Mouse (Mus musculus) embryo, embryonic 11.5 days (tissue): ENCODE measurements around the gene Tecpr1.
A peak's percentile ranks its signal among the peaks of the same experiment; 100 is the strongest.

Source experiments
- DNase-seq: peaks from one replicate; pipeline ENCODE4 v3.0.0-alpha.2; 2012; ENCODE audit warnings: low read depth, low spot score

Gene Tecpr1

GRCm38 (mm10) chr5:144223503-144223862 is at the start of gene Tecpr1:
Tecpr1 (minus strand) TSS chr5:144223615.
- peak; percentile 89 for DNase-seq

DNA sequence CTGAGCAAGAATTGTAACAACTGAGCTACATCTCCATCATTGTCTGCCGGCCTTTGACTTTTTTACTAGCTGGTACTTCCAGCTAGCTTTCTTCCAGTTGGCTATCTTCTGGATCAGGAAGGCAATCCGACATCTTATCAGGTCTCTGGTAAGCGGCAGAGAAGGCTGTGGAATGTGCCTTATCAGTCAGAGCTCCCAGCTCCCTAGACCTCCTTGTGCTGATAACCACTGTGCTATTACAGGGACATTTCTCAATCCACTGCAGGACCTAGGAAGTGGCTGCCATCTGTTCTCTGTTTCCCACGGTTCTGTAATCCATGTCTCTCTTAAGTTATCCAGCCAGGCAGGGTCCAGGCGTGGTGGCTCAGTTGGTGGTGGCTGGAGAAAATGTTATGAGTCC is 48.4 kb upstream of the Tecpr1 start:
- DNase-seq = no peak

DNA sequence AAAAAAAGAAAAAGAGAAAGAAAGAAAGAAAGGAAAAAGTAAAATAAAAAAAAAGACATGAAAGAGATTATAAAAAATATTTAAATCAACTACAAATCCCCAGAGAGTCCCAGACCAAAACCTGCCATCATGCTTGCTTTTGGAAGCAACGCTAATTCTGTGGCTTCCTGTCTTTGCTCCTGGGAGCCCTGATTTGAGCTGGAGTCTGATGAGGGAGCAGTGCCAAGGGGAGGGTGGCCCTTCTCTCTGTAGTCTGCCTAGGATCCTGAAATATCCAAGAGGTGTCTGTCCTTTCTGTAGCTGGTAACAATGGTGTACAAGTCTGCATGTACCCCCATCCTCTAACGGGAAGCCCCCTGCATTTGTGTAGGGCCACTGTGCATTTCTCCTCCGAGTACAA is 47.7 kb upstream of the Tecpr1 start:
- no peak for DNase-seq

DNA sequence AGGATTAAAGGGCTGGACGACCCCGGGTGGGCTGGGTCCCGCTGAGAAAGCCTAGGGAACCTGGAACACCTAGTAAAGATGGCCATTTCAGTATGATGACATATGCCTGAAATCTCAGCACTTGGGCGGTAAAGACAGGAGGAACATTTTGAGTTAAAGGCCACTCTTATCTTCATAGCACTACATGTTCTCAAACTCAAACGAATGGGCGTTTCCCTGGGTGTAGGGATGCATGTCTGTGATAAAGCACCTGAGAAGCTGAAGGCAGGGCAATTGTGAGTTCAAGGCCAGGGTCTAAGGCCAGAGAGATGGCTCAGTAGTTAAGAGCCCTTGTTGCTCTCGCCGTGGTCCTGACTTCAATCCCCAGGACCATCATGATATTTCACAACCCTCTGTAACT is 47.0 kb upstream of the Tecpr1 start:
- DNase-seq = no peak

- DNase-seq = no peak
Observed at GRCm38 (mm10) chr5:144269926-144270325, 46.5 kb upstream of the Tecpr1 start.

- DNase-seq = no peak
Observed at GRCm38 (mm10) chr5:144267535-144268241, 44.3 kb upstream of the Tecpr1 start.

GRCm38 (mm10) chr5:144263496-144263895 is 40.1 kb upstream of the Tecpr1 start:
- DNase-seq = no peak

GRCm38 (mm10) chr5:144263082-144263481 is 39.7 kb upstream of the Tecpr1 start:
- DNase-seq = no peak

DNA sequence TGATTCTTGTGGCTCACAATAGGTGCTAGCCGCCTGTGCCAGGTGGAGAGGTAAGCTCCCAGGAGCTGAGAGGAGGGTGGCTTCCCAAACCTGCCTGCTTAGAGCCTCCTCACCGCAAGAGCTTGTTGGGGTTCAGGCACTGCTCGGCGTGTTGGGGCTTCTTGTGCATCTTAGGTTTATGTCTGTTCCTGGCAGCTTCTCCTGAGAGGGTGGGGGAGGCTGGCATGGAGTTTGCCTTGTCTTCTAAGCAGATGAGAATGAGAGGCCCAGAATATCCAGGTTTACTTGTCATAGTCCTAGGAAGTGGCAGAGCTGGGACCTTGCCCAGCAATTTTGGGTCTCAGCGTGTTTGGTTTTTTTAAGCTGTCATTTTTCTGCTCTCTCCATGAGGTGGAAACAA is 38.4 kb upstream of the Tecpr1 start:
- DNase-seq = no peak

GRCm38 (mm10) chr5:144261309-144261708 is 37.9 kb upstream of the Tecpr1 start:
- DNase-seq = no peak

DNA sequence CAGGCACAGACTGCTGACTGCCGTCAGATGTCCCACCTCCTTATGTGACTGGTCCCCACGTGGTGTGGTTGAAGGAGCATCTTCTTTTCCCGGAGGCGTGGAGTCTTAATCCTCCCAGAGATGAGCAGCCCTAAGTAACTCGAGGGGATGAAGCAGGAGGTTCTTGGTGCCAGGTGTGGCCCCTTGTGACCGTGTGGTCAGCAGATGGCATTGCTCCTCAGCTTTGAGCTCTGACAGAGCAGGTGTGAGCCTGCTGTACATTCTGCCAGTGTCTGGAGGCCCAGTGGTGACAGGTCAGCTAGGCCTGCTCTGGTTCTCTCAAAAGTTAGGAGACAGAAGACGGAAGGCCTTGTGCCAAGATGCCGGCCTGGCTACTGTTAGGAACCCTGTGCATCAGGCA is 37.0 kb upstream of the Tecpr1 start:
- no peak for DNase-seq

DNA sequence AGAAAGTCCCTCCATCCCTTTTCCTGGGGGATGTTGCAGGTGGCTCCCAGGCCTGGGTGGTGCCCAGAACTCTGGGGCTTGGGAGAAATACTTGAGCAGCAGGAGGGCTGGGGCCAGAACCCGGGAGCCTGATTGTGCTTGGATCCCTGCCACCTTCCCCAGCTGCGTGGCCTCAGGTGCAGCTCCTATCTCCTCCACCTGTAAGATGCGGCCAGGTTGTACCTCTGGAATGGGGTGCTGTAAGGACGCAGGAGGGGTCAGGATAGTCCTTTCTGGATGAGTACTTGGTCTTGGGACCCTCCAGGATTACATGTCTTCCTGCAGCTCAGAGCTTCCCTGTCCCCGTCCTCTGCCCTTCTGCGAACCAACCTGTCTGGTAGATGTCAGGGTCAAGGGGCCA is 35.8 kb upstream of the Tecpr1 start:
- no peak for DNase-seq

GRCm38 (mm10) chr5:144258687-144259086 is 35.3 kb upstream of the Tecpr1 start:
- DNase-seq = no peak

DNA sequence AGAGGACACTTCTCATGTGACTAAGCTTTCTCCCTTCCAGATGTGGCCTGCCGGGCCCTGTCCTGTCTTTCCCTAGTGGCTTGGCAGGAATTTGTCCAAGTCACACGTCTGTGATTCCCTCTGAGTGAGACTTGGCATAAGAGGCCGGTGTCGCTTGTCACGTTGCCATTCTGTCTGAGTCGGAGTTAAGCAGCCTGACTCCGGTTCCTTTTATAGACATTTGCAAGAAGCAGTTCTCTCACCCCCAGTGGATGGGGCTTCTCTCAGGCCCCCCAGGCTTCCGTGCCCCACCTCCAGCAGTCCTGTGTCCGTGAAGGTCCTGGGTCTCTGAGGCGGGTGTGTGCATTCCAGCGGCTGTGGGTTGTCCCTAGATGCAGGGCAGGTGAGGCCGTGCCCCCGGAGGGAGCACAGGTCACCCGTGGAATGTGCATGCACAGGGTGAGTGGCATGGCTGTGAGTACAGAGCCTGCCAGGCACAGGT is 34.8 kb upstream of the Tecpr1 start:
- no peak for DNase-seq

DNA sequence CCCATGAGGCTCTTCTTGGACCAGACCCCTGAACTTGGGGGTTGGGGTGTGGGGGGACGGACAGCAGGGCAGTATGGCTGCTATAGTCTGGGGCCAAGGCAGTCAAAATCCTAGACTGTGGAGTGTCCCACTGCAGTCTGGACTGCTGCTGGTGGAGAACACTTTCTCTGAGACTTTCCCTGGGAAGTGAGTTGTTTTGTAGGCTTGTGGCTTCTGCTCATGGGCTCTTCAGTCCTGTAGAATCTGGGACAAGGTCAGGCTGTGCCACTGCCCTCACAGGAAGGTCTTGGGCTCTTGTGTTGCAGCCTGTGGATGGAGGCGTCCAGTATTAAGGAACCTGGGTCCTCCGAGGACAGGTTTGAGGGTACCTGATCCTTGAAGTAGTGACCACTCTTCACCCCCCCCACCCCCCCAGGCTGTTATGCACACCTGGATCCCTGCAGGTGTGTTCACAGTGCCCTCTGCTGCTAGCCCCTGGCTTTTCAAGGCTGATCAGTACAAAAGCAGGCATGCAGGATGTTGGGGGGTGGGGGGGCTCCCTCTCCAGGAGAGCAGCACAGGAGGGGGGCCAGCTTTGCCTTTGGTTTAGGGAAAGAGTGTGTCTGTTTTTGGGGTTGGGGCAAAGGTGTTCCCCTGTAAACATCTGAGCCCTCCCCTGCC is 34.2 kb upstream of the Tecpr1 start:
- no peak for DNase-seq

DNA sequence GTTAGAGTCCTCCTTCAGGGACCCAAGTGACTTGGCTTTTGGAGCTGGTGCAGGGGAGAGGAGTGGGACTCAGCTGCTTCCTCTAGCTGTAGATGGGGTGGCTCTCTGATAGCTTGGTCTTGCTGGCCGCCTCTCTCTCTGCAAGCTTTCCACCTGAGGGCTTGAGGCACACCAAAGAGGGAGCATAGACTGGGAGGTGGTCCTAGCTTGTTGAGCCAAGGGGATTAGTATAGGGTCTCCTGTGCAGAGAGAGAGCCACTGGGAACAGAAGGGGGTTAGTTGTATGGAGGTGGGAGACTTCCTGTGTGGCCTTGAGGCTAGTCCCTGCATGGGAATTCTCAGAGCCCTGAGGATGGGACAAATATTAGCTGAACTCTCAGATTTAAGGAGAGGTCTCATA is 33.5 kb upstream of the Tecpr1 start:
- no peak for DNase-seq

DNA sequence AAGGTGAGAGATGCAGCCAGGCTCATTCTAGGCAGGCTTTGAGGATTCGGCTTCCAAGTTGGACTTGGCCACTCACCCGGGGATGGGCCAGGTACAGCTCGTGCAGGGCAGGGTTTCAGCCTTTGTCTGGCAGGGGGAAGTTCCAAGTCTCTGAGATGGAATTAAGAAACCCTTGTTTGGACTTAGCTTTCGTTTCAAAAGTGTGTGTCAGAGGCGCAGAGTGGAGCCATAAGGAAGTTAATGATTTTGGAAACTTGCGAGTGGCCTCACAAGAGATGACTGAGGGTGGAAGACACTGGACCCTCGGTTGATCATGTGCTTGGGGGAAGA is 33.1 kb upstream of the Tecpr1 start:
- no peak for DNase-seq

DNA sequence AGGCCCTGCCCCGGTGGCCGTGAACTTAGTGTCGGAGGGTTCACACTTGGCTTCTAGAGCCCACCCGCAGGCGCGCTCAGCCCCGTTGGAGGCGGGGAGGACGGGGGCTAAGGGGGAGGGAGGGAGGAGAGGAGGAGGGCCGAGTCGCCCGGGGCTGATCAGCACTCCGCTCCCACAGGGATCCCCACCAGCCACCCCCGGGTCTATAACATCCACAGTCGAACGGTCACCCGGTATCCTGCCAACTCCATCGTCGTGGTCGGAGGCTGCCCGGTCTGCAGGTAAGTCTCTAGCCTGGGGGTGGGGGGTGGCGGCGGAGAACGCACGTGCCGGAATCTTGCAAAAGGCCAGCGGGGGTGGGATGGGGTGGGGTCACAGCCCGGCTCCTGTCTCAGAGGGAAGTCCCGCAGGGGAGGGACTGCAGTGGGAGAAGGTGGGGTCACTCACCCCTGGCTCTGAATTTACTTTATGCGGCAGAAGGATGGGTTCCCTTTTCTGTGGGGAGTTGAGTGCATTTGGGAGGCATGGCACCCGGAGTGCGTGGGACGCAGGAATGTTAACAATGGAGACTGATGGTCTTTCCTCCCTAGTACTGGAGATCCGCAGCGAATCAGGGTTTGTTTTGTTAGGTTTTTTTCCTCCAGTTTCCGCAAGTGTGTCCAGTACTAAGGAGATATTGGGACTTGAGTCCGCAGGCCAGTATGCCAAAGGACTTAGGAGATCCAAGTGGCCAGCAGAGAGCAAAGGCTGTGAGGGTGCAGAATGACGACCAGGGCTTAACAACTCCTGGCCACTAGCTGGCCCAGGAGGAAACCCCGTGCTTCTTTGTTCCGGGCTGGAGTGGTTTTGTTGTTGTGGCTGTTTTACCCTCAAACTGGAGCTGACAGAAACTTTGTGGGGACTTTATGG is 32.5 kb upstream of the Tecpr1 start:
- DNase-seq = peak; percentile 39

- DNase-seq = peak; percentile 85
Observed at GRCm38 (mm10) chr5:144254811-144255631, 31.6 kb upstream of the Tecpr1 start.

DNA sequence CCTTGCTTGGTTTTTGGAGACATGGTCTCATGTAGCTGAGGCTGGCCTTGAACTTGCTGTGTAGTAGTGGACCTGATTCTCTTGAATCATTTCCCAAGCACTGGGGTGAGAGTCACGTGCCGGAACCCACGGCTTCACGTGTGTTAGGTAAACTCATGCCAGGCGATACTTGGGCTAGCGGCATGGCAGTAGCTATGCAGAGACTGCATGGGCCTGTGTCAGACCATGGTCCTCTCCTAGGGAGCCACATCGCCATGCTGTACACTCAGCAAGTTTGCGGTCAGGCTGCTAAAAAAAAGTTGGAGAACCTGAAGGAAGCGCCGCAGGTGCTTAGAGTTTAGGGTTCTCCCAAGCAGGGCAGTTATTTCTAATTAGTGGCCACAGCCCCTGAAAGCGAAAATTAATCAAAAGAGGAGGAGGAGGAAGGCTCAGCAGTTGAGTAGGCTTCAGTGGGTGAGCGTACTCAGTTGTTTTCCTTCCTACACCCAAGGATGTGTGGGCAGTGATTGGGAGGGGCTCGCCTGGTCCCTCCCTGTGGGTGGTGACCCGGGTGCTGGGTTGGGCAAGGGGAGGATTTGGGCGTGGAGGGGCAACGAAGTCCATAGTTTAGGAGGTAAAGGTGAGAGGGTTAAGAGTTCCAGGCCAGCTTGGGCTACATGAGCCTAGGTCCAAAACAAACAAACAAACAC is 30.9 kb upstream of the Tecpr1 start:
- no peak for DNase-seq

DNA sequence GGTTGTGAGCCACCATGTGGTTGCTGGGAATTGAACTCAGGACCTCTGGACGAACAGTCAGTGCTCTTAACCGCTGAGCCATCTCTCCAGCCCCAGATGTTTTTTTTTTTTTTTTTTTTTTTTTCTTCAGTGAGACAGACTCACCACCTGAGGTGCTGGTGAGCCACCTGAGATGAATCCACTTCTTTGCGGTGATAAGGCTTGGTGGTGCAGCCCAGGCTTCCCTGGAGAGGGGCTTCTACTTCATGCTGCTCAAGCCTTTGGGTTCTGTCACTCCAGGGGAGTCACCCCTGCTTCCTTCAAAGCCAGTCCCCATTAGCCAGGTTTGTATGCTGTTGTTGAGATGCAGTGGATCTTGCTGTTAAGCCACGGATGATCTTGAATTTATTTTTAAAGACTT is 29.8 kb upstream of the Tecpr1 start:
- DNase-seq = no peak
